Mouse (Mus musculus): ENCODE results near the gene Nell2.

DNA sequence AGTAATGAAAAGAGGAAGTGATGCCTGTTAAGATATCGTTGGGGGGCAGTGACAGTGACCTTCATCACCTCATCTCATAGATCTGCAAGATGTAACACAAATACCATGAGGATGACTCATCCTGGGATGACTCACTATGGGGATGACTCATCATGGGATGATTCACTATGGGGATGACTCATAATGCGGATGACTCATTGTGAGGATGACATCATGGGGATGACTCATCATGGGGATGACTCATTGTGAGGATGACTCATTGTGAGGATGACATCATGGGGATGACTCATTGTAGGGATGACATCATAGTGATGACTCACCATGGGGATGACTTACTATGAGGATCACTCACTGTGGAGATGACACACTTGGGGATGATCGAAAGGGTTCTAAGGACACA is 251.8 kb downstream of the Nell2 start:
- TF ChIP-seq CTCF (IDR thresholded peaks at IDR 0.05; ENCODE audit: low read depth) = no peak
- TF ChIP-seq EP300 (IDR thresholded peaks at IDR 0.05; ENCODE audit: low read depth) = no peak
